Mouse (Mus musculus) gastrocnemius, postnatal 14 days (tissue): ENCODE measurements around the gene Pitpnm2. TPM values are rescaled to one million over a fixed set of nuclear protein-coding genes. Genes with fewer than 3 reads are reported as not detected.
"Not testable (repeated sequence)": the region's sequence is repeated elsewhere in the genome, so short reads cannot be mapped to it uniquely, and the experiment has no call there.

Source experiments
- DNase-seq: peaks from one replicate; pipeline ENCODE4 v3.0.0; 2021; ENCODE audit warnings: mixed read lengths
- intact Hi-C: fragments of 180-260 bp; cut with DNase I; formaldehyde crosslinking; loops from one replicate; pipeline ENCODE4 v1.15.1; 2025; ENCODE audit warnings: low total_unique reads
- long read RNA-seq, 2 experiments: library from polyadenylated mRNA; stranded (forward); transcript quantifications; one replicate each; pipeline ENCODE4 v2.0.0; 2021
- total RNA-seq, 2 experiments: library from RNA; stranded (reverse); gene quantifications; 2 replicates each; pipeline ENCODE4 v1.2.3; 2021

The Pitpnm2 gene
- 10 to 100 TPM; 18.4 to 19.0 TPM for total RNA-seq
- long read RNA-seq, experiment 1, partial matches to known transcripts: 4 of 7 reads
- long read RNA-seq, experiment 1, other reads (novel, unspliced or antisense): 3 of 7 reads
- long read RNA-seq, experiment 2, partial matches to known transcripts: 0 of 2 reads
- long read RNA-seq, experiment 2, other reads (novel, unspliced or antisense): 1 of 2 reads

- peak; percentile 65 for DNase-seq
- intact Hi-C loops: loop anchor here (5.0 kb wide), 2 partner anchors 38 to 88 kb away; no protein-coding TSS in a partner anchor
Observed at GRCm38 (mm10) chr5:124249614-124250591, at the start of gene Pitpnm2. Gene Pitpnm2 (minus strand): TSS chr5:124249760.

- intact Hi-C loops, DNase-seq: not testable (repeated sequence)
Observed at GRCm38 (mm10) chr5:124299307-124299706, 49.7 kb upstream of the Pitpnm2 start.

GRCm38 (mm10) chr5:124296475-124296874 lies 46.9 kb upstream of the Pitpnm2 start:
- no peak for DNase-seq
- intact Hi-C loops: no loop called here

- intact Hi-C loops: no loop called here
- DNase-seq: no peak
Observed at GRCm38 (mm10) chr5:124293967-124294366, 44.4 kb upstream of the Pitpnm2 start.

- intact Hi-C loops: no loop called here
Observed at GRCm38 (mm10) chr5:124290216-124290615, 40.7 kb upstream of the Pitpnm2 start.

GRCm38 (mm10) chr5:124287616-124288247 lies 38.2 kb upstream of the Pitpnm2 start:
- intact Hi-C loops: no loop called here

More at GRCm38 (mm10) chr5:124290216-124290615, 40.7 kb upstream of the Pitpnm2 start:
- DNase-seq: no peak

GRCm38 (mm10) chr5:124284330-124284729 lies 34.8 kb upstream of the Pitpnm2 start:
- intact Hi-C loops: loop anchor here (5.0 kb wide), 1 partner anchor 122 kb away; no protein-coding TSS in a partner anchor
- no peak for DNase-seq

More at GRCm38 (mm10) chr5:124287616-124288247, 38.2 kb upstream of the Pitpnm2 start:
- no peak for DNase-seq

GRCm38 (mm10) chr5:124282854-124283253 lies 33.3 kb upstream of the Pitpnm2 start:
- intact Hi-C loops: loop anchor here (5.0 kb wide), 1 partner anchor 121 kb away; no protein-coding TSS in a partner anchor
- DNase-seq: no peak

GRCm38 (mm10) chr5:124270226-124270625 lies 20.7 kb upstream of the Pitpnm2 start:
- intact Hi-C loops: no loop called here
- DNase-seq: no peak

- intact Hi-C loops: no loop called here
- no peak for DNase-seq
Observed at GRCm38 (mm10) chr5:124269661-124270060, 20.1 kb upstream of the Pitpnm2 start.

GRCm38 (mm10) chr5:124267652-124268051 lies 18.1 kb upstream of the Pitpnm2 start:
- intact Hi-C loops: no loop called here
- no peak for DNase-seq

GRCm38 (mm10) chr5:124266821-124267220 lies 17.3 kb upstream of the Pitpnm2 start:
- no peak for DNase-seq
- intact Hi-C loops: no loop called here

- DNase-seq: no peak
- intact Hi-C loops: no loop called here
Observed at GRCm38 (mm10) chr5:124263246-124263645, 13.7 kb upstream of the Pitpnm2 start.

- no peak for DNase-seq
- intact Hi-C loops: no loop called here
Observed at GRCm38 (mm10) chr5:124262090-124262489, 12.5 kb upstream of the Pitpnm2 start.

GRCm38 (mm10) chr5:124259133-124259532 lies 9.6 kb upstream of the Pitpnm2 start:
- DNase-seq: no peak
- intact Hi-C loops: no loop called here

- no peak for DNase-seq
- intact Hi-C loops: no loop called here
Observed at GRCm38 (mm10) chr5:124258026-124258425, 8.5 kb upstream of the Pitpnm2 start.

GRCm38 (mm10) chr5:124255141-124255540 lies 5.6 kb upstream of the Pitpnm2 start:
- DNase-seq: no peak
- intact Hi-C loops: no loop called here

- intact Hi-C loops: loop anchor here (5.0 kb wide), 1 partner anchor 91 kb away; no protein-coding TSS in a partner anchor
- no peak for DNase-seq
Observed at GRCm38 (mm10) chr5:124253555-124253954, 4.0 kb upstream of the Pitpnm2 start.

GRCm38 (mm10) chr5:124252580-124253320 lies 3.2 kb upstream of the Pitpnm2 start:
- no peak for DNase-seq
- intact Hi-C loops: loop anchor here (5.0 kb wide), 1 partner anchor 90 kb away; no protein-coding TSS in a partner anchor
